Mouse (Mus musculus): Measurements from ENCODE around the gene Col2a1.

Gene Col2a1
- long read RNA-seq, experiment 1, result 0 reads
- long read RNA-seq, experiment 2, result 0 reads

DNA sequence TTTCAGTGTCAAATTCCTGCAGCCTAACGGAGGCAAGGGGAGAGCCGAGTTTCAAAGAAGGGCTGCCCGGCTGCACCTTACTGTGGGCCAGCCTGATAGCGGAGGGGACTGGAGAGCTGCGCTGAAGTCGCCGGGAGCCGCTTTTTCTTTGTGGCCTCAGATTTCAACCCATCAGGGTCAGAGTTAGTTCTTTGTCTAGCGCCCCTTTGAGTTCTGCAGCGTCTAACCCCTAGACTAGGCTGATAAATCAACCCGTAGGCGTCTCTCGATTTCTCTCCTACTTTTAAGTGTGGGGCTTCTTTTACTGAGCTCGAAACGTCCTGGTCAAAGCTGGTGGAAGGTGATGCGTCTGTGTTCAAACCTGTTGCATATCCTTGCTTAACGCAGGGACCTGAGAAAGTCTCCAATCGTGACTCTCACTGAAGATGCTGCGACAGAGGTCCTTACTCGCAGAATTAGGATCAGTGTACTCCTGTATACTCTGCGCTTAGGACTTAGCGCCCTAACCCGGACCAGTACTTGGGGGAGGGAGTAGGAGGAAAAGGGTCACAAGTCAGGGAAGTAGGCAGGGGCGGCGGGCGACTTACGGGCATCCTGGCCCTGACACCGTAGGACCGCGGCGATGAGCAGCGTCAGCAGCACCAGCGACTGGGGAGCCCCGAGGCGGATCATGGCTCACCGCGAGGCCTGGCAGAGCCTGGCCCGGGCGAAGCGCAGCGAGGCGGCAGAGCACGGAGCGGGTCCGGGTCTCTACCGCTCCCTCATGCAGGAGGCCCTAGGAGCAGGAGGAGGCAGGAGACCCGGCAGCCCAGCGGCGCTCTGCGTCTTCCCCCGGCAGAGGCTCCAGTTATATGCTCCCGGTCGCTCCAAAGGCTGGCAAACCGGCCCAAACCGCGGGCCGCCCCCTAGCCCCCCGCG, at the start of gene Col2a1:
Col2a1 (minus strand) TSS at position 874 of the 918 bp plus-strand sequence.
- intact Hi-C loops (cut with DNase I), result no loop called here

- intact Hi-C loops (cut with DNase I), result no loop called here
Observed at GRCm38 (mm10) chr15:98051685-98052084, 47.2 kb upstream of the Col2a1 start.

GRCm38 (mm10) chr15:98048918-98049700, 44.6 kb upstream of the Col2a1 start:
- intact Hi-C loops (cut with DNase I), result no loop called here

DNA sequence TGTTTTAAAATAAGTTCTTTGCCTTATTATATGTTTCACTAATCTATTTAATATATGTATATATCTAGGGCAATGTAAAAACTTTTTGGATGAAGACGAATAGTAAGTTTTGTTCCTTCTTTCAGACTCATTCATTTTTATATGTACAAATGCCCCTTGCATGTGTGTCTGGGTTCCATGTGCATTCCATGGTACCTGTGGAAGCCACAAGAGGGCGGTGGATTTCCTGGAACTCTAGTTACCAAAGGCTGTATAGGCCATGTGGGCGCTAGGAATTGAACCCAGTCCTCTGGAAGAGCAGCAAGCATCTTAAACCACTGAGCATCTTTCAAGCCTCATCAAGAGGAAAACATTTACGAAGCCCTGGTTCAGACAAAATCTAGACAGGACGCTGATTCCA, 39.9 kb upstream of the Col2a1 start:
- intact Hi-C loops (cut with DNase I), result no loop called here

DNA sequence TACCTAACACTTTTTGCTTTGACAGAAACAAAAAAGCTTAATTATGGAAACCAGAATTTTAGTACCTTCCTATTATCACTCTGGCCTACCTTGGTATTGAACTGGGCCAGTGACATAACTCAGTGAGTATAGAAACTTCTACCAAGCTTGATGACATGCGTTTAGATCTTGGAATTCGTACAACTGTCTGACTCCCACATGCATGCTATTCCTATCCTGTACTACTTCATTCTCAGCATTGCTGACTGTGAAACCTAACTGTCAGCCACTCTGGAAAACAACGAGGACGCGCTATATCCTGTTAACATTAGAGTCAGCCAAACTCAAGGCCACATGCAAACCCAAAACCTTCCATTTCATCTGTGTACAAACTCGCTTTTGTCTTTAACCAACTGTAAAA, 39.5 kb upstream of the Col2a1 start:
- intact Hi-C loops (cut with DNase I), result no loop called here

DNA sequence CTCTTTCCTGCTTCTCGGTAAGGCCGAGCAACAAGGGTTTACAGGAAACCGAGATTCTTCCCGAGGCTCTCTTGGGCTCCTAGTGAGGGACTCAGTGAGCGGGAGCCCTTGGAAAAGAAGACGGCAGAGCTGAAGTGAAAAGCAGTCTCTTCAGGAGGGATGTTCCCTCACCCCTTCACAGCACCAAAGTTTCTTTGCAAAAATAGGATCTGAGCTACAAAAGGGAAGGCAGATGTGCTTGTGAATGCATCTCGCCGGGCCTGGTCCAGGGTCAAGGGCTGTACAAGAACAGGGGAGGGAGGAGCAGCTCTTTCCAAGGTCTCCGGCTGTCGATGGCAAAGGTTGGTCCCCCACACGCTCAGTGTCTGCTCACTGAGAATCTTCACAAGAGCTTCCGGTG, 38.0 kb upstream of the Col2a1 start:
- intact Hi-C loops (cut with DNase I), result no loop called here

GRCm38 (mm10) chr15:98039682-98040081, 35.2 kb upstream of the Col2a1 start:
- intact Hi-C loops (cut with DNase I), result no loop called here

DNA sequence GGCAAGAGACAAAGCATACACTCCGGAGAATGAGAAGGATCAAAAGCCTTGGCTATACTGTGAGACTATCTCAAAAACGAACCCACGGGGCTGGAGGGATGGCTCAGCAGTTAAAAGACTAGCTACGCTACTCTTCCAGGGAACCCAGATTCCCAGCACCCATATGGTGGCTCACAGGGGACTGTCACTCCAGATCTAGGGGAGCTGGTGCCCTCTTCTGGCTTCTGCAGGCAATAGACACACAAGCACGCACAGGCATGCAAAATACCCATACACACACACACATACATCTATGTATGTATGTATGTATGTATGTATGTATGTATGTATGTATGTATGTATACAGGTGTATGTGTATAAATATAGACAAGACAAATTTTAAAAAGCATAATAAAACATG, 32.1 kb upstream of the Col2a1 start:
- intact Hi-C loops (cut with DNase I), result no loop called here

DNA sequence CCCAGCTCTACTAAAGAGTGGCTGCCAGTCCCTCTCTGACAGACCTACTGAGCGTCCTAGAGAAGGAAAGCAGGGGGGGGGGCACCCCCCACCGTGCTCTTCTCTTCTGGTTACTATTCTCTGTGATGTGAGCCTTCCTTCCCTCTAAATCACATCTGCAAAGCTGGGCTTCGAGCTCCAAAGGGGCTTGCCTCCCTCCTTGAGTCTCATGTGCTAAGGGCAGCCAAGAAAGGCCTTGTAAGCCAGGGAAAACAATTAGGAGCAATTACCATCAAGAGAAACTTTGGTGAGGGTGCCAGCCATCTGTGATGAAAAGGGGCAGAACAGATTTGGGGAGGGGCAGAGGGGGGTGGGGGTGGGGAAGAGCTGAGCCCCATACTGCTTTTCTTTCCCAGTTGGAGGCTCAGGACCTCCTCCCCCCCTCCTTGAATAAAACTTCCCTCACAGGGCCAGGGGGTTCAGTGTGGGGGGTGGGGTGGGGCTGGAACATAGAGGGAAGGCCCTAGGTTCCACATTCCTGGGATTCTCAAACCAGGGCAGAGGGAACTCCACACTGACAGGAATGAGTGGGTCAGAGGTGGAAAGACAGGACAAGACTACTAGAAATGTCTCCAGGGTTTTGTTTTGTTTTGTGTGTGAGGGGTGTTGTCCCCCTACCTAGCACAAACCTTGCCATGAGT, 30.7 kb upstream of the Col2a1 start:
- intact Hi-C loops (cut with DNase I), result no loop called here

- intact Hi-C loops (cut with DNase I), result no loop called here
Observed at GRCm38 (mm10) chr15:98033233-98033748, 28.8 kb upstream of the Col2a1 start.

DNA sequence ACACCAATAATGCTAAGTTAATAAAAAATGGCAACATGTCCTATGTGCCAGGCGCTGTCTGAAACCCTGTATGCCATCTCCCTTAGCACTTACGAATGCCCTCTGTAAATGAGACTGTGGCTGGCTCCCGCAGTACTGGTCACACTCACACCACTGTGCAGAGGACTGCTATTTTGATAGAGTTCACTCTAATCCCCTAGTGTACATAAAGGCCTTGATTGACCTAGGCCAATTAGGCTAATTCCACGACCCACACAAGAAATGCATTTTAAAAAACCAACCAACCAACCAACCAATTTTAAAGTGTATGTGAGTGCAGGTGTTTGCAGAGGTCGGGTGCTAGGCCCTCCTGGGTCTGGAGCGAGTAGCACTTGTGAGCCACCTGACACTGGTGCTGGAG, 25.3 kb upstream of the Col2a1 start:
- intact Hi-C loops (cut with DNase I), result no loop called here

- intact Hi-C loops (cut with DNase I), result no loop called here
Observed at GRCm38 (mm10) chr15:98026967-98027904, 22.7 kb upstream of the Col2a1 start.

GRCm38 (mm10) chr15:98025611-98026010, 21.1 kb upstream of the Col2a1 start:
- intact Hi-C loops (cut with DNase I), result no loop called here

DNA sequence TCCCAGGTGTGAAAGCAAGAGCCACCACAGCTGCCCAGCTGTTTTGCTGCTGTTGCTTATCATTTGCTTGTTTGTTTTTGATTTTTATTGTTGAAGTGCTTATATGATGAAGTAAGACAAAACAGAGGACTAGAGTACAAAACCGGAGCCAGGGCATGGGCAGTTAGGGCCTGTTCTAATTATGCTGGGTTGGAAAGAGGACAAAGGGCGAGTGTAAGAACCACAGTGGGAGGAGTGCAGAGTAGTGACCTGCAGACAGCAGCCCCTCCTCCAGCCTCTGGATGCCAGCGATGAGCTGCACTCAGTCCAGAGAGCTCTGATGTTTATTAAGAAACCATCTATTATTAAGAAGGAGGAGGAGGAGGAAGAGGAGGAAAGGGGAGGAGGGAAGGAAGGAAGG, 18.6 kb upstream of the Col2a1 start:
- intact Hi-C loops (cut with DNase I), result no loop called here

DNA sequence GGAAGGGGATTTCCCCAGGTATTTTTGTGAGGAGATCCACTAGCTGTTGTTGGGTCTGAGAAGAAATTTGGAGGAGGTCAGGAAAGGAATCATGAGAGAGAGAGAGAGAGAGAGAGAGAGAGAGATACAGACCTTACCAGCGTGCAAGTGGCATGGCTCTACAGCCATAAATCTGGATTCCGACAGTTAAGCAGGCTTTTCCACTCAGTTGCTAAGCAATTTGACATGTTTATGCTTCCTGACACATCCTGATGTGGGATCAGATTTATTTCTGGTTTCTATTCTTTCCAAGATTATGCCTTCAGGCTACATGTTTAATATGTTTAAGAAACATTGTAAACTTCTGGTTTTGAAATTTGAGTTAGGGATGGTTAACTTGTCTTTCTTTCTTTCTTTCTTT, 17.4 kb upstream of the Col2a1 start:
- intact Hi-C loops (cut with DNase I), result no loop called here

DNA sequence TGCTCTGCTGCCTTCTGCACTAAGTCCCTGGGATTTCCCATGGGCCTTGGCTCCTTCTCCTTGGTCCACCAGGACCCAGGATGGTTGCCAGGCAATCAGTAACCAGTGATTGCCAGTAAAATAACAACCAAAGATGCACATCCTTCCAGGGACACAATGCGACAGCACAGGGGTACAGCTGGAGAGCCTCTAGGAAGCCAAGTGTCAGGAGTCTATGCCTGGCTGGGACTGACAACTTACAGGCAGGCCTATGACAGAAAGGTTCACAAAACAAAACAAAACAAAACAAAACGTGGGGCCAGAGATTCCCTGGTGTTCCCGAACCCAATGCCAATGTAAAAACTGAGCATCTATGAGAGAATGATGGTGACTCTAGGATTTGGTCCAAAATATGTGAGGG, 14.6 kb upstream of the Col2a1 start:
- intact Hi-C loops (cut with DNase I), result no loop called here

DNA sequence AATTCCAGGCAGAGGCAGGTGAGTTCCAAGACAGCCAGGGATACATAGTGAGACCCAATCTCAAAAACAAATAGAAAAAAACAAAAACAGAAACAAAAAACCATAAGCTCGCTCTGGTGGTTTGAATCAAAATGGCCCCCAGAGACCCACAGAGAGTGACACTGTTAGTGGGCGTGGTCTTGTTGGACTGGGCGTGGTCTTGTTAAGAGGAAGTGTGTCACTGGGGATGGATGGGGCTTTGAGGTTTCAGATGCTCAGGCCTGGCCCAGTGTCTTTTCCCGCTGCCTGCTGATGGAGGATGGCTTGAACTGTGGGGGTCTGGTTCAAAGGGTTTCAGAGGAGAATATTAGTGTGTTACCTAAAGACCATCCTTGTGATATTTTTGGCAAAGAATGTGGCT, 13.4 kb upstream of the Col2a1 start:
- intact Hi-C loops (cut with DNase I), result no loop called here

DNA sequence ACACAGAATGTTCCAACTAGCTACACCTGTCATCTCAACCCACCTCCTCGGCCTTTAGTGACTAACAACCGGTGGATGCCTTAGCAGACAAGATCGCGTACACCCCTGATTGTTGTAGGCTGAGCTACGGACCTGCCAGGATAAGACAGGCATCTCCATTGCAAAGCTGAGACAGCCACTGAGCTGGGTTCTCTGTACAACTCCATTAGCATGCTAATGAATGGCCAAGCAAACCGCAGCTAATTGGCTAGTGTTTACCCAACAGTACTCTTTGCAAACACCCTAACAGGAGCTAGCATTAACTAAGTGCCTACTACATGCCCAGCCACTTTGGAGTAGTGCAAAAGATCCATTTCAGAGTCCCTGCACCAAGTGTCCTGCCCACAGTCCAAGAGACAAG, 8.3 kb upstream of the Col2a1 start:
- intact Hi-C loops (cut with DNase I), result no loop called here

- intact Hi-C loops (cut with DNase I), result no loop called here
Observed at GRCm38 (mm10) chr15:98005181-98005580, 686 bp upstream of the Col2a1 start.

DNA sequence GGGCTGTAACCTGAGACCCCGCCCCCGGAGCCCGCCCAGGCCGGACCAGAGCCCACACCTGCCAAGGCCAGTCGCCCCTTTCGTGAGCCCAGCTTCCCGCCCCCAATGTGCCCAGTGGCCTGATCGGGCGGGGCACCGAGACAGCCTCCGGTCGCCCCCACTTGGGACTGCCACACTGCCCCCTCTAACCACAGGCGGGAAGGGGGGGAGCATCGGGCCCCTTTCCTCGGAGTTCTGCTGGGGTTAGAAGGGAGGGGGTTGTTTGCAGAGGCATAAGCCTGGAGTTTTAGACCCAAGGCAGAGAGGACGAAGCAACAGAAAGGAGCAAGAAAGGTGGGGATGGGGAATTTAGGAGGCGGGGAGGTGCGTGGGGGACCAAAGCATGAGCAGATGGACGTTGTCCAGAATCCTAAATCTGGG, 255 bp upstream of the Col2a1 start:
- intact Hi-C loops (cut with DNase I), result no loop called here

Measured in adrenal gland (tissue).